Mouse (Mus musculus) spleen, adult 2 months (tissue): Measurements from ENCODE around the gene Msx3.

Source experiments
- CTCF ChIP-seq: fragments of 200-500 bp; IDR thresholded peaks from 2 replicates; pipeline ENCODE4 v1.5.1; 2011; ENCODE audit warnings: mild to moderate bottlenecking, inconsistent platforms; ENCODE audit not compliant: insufficient read depth, insufficient read length, insufficient replicate concordance; ENCODE audit errors: extremely low read depth
- POLR2A ChIP-seq: fragments of 200-500 bp; IDR thresholded peaks from 2 replicates; pipeline ENCODE4 v1.6.1; 2011; ENCODE audit warnings: low read depth, low read length, inconsistent platforms

- no peak for TF ChIP-seq POLR2A
- TF ChIP-seq CTCF: no peak
Measured at GRCm38 (mm10) chr7:140037171-140037555, 11.7 kb downstream of the Msx3 start.
